Mouse (Mus musculus) layer of hippocampus, adult 8-10 months (tissue): Measurements from ENCODE around the gene Ncor1. TPM values are rescaled to one million over a fixed set of nuclear protein-coding genes. Genes with fewer than 3 reads are reported as not detected.
A peak's percentile ranks its signal among the peaks of the same experiment; 100 is the strongest.
"Not testable (repeated sequence)": the region's sequence is repeated elsewhere in the genome, so short reads cannot be mapped to it uniquely, and the experiment has no call there.

ENCODE experiments used
- DNase-seq, 2 experiments: peaks; one replicate each; pipeline ENCODE4 v3.0.0; 2022; ENCODE audit warnings: low spot score in 2 of 2
- total RNA-seq, 4 experiments: library from RNA; stranded (reverse); gene quantifications; 2 replicates each; pipeline ENCODE4 v1.2.4; 2022

Gene Ncor1
- total RNA-seq, 4 experiments from 2014 or later = 269 to 325 (median 294) TPM

DNA sequence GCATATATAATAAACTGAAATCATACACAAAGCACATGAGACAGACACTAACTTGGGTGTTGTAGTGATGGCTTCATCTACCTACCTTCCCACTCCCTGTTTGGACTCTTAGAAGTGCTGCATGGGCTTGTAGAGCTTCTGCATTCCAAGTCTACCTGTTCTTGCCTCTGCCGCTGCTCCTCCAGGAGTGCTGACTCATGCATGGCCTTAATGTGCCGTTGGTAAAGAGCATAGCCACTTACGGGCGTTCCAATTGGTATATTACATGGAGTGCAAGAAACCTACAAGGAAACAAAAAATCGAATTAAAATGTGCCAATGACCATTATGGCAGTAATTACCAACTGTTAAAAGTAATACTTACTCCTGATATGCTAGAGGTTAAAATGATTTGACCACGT, 91.5 kb downstream of the Ncor1 start:
- DNase-seq = no peak

DNA sequence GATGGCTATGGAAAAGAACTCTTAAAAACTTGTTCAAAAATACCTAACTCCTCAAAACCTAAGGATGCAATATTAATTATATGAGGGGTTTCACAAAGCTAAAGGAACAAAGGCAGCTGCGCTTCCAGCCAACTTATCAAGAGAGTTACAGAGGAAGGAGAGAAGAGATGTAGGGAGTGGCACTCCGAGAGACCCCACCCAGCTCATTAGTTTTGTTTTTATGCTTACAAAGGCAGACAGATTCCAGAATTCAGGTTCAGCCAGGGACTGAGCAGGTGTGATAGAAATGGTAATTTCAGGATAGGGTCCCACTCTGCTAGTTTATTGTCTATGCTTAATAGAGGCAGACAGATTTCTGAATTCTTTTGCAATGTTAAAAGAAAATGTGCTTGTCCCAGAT, 103.1 kb downstream of the Ncor1 start:
- no peak for DNase-seq

DNA sequence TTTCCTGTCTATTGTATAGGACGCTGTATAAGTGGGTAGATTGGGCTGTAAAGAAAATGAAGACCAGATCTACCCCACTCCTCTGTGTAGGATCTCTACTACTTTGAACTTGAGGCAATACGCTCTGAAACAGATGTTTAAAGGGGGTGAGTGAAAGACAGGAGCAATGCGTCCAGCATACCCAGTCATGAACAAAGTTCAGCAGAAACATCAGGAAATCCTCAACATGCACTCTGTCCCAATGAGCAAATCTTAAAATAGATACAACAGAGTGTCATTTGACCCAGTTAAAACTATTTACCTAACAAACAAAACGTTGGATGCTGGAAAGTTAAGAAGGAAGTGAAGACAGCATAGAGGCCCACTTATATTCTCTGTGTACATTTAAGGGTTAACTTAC, 106.4 kb downstream of the Ncor1 start:
- no peak for DNase-seq

GRCm38 (mm10) chr11:62343002-62343401, 115.3 kb downstream of the Ncor1 start:
- no peak for DNase-seq

DNA sequence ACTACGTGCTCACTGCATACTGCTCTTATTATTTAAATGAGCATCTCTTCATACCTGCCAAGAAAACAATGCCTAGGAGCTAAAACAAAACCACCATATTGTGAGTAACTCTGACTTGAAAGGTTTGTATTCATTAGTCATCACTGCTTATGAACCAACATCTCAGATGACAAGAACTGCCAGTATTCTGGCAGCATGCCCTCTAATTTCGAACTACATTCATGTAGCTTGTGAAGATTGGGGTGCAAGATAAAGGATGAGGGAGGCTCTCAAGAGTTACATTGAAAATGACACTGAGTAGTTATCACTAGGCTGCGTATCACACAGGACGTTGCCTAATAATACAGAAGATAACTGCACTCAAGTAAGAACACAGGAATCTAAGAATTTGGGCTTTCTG, 126.1 kb downstream of the Ncor1 start:
- DNase-seq = no peak

DNA sequence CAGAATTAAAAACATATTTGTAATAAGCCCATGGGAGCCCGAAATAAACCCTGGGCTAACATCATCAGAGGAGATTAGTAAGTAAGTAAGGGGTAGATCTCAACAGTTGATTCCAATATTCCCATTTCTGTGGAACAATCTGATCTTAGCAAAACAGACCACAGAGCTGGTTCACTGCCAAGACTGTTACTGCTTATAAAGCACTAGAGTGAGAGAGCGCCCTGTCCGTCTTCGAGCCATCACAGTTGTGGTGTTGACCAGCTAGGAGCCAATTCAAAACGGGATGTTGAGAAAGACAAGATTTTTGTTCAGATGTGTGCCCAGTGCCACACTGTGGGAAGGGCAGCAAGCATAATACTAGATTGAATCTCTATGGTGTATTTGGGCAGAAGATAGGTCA, 127.2 kb downstream of the Ncor1 start:
- DNase-seq = no peak

DNA sequence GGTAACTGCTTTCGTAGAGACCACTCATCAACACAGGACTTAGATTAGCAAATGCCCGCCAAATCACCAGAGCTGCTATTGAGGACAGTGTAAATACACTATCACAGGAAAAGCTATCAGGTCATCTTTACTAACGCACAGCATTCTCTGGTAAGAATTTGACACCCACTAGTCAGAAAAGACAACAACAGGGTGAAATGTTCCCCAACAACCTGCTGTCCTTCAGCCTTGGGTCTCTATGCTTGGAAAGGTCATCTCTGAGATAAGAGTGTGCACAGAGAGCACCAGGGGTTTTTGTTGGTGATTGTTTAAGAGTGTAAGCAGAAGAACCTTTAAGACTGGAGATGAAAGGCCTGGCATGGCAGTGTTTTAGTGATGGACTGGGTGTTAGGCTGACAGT, 134.7 kb downstream of the Ncor1 start:
- DNase-seq = no peak

DNA sequence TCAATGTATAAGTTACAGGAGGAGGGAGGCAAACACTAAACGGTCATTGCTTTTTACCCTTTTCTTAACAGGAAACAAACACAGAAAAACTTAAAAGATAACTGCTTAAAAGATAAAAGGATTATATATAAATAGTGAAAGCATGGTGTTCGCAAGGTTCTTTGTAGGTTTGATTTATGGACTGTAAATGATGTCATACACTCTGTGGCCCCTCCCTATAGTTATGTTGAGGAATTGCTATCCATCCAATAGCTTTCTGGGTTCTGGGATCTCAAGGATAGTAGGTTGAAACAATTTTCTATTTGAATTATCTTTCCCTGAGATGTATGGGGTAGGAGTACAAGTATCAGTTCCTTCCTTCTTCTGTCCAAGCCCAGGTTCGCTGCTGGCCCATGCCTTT, 138.2 kb downstream of the Ncor1 start:
- no peak for DNase-seq

DNA sequence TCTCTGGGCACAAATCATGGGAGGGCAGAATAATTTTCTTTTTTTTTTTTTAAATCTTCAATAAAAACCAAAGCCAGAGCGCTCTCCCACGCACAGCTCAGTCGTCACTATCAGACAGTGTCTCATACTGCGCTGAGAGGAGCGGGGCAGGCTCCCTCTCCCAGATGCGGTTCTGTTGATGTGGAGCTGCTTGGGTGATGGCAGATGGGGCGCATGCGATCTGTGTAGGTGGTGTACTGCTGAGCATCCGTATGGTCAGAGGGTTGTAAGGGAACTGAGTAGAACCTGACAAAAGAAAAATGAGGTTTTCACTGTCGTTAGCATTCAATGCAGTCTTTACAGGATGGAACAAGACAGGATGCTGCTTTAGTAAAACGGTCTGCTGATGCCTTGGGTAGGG, 140.6 kb downstream of the Ncor1 start:
- DNase-seq = peak; percentile 82 to 86

DNA sequence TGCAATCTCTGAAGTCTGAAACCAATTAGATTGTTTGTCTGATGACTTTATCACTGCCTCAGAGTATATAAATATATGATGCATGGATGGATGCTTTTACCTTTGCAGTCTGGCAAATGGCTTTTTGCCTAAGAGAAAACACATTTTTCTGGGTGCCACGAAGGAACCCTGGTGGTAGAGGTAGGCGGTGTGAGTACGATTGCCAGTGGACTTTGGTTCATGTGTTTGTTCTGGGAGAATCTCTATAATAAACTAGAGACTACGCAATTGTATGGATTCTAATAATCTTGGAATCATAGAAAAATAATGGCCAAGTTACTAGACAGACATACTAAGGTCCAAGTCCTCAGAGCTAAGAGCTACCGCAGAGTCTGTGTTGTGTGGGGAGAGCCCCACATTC, 143.4 kb downstream of the Ncor1 start:
- DNase-seq = no peak

- no peak for DNase-seq
Observed at GRCm38 (mm10) chr11:62309296-62309695, 149.0 kb downstream of the Ncor1 start.

GRCm38 (mm10) chr11:62305866-62306265, 152.5 kb downstream of the Ncor1 start:
- DNase-seq = no peak

- no peak for DNase-seq
Observed at GRCm38 (mm10) chr11:62298883-62299282, 159.5 kb downstream of the Ncor1 start.

DNA sequence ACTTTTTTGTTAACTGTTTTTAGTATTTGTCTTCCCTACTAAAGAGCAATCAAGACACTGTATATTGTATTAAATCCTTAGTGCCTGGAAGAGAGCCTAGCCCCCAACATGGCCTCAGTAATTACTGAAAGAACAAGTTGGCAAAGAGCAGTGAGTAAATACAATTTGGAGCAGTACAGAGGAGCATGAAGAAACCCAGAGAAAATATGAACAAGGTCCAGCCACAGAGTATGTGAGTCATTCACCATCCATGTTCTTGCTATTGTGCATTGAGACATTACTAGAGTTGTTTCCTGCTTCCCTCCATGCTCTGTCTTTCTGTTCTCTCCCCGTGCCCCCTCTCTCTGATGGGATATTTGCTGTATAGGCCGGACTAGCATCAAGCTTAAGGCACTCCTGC, 164.2 kb downstream of the Ncor1 start:
- no peak for DNase-seq

DNA sequence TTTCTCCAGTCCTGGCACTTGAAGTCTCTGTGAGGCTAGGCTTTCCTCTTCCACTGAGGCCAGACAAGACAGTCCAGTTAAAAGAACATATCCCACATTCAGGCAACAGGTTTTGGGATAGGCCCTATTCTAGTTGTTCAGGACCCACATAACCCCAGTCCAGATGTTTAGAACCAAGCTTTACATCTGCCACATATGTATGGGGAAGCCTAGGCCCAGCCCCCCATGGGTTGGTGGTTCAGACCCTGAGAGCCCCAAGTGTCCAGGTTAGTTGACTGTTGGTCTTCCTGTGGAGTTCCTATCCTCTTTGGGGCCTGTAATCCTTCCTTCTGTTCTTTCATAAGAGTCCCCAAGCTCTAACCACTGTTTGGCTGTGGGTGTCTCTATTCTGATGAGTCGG, 170.6 kb downstream of the Ncor1 start:
- DNase-seq = no peak

DNA sequence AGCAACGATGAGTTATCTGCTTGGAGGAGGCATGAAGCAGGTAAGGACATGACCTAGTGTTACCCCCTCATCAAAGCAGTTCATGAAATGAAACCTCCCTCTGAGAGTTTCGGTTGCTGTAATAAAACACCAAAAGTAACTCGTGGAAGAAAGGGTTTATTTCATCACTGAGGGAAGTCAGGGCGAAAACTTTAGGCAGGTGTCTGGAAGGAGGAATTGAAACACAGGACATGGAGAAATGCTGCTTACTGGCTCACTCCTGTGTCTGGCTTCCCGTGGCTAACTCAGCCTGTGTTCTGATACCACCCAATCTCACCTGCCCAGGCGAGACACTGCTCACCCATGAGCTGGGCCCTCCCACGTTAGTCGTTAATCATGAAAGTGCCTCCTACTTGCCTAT, 173.3 kb downstream of the Ncor1 start:
- DNase-seq = no peak

DNA sequence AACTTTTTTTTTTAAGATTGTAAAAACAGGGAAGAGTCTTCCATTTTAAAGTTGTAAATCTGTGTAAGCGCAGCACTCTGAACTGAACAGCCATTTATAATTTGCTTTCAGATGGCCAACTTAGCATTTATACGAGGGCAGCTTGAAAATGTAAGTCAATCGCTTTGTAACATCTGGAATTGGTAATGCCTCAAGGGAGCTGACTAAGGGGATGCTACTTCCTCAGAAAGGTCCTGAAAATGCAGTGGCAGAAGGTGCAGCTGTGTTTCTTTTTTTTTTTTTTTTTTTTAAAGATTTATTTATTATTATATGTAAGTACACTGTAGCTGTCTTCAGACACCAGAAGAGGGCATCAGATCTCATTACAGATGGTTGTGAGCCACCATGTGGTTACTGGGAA, 174.3 kb downstream of the Ncor1 start:
- DNase-seq = not testable (repeated sequence)

DNA sequence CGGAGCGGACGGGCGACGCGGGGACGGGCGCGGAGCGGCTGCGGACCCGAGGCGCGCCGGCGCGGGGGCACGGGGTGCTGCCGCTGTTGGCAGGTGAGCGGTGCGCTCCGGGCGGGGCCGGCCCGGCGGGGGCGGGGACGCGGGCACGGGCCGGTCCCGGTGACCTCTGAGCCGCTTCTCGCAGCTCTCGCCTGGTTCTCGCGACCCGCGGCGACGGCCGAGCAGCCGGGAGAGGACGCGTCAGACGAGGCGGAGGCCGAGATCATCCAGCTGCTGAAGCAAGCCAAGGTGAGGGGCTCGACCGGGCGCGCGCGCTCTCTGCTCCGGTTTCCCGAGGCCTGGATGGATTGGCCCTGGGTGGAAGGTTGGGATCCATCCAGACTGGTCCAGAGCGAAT, 176.7 kb downstream of the Ncor1 start:
- DNase-seq = no peak

DNA sequence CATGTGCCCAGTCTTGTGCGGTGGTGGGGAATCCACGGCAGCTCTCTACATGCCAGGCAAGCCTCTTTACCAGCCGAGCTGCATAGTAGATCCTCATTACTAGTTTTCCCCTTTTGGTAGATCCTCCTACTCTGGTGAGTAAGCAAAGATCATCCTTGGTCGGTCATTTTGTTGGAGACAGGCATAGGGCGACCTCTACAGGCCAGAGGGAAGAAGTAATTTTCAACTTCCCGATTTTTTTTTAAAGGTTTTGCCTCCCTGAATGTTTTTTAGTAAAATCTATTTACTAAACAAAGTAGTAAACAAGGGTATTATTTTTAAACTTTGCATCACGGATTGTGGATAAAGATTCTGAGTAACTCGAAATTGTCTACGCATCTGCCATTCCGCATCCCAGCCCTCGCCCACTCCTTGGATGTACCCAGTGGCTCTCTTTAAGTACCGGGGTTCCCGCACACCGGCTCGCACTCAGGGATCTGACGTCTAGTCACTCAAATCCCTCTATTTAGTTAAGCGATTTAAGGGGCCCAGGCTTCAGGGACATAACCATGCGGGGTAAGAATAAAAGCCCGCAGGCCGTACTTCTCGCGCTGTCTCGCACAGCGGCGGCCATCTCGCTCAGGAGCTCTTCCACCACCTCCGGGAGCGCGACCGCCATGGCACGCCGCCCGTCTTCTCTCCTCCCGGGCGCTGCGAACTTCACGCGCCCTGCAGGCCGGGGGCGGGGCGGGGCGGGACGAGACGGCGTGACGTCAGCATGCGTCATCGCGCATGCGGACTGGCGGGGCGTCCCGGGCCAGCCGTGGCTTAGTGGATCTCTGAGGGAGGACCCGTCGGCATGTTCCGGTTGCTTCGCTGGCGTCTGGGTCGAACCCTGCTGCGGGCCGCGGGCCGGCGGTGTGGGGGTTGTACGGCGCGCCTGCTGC, 177.4 kb downstream of the Ncor1 start, which contains the start of the genes Zswim7 and Ttc19:
Gene Zswim7 (minus strand): TSS at position 701 of the 926 bp plus-strand sequence.
Gene Ttc19 (plus strand): TSS at position 799 of the 926 bp plus-strand sequence.
- peak; percentile 81 to 90 for DNase-seq

- peak in 1 of 2 experiments; percentile 38 for DNase-seq
Observed at GRCm38 (mm10) chr11:62278027-62278426, 180.3 kb downstream of the Ncor1 start.

GRCm38 (mm10) chr11:62277086-62277485, 181.3 kb downstream of the Ncor1 start:
- DNase-seq = no peak

DNA sequence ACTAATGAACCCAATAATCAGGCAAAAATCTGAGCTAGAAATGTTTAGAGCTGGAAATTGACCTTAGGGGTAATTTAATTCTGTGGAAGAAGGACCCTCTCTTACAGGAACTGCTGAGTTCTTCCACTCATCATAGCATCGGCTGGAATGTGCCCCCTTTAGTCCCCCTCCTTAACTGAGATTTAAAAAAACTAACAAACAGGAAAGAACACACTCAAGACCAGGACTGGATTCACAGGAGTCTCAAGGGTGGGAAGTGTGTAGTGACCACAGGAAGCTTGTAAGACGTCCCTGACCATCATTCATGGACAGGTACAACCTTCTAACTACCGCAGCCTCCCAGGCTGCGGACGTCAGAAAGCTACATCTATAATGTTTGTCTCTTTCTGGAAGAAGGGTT, 187.5 kb downstream of the Ncor1 start:
- no peak for DNase-seq

DNA sequence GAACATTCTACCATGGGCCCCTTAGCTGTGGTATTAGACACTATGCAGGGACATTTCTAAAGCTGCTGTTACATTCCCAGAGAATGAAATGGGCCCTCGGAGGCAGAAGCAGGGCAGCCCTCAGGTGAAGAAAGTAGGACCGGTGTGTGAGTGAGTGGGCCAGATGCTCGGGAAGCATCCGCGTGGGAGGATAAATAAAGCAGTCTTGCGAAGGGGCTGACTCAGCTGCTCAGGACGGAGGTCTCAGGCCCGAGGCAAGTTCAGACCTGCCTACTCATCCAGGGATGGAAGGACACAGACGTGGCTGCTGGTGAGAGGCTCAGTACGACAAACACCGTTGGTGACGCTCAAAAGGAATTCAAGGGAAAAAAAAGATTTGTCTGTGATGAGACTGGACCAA, 189.2 kb downstream of the Ncor1 start:
- DNase-seq = no peak
